Mouse (Mus musculus) heart, embryonic 16.5 days (tissue): ENCODE results near the gene Lsm14b. TPM values are rescaled to one million over a fixed set of nuclear protein-coding genes. Genes with fewer than 3 reads are reported as not detected.

Source experiments
- ATAC-seq: fragments of 200-750 bp; cut with Nextera tagmentation; replicated peaks from 2 replicates; pipeline ENCODE4 v1.8.0; 2017; ENCODE audit warnings: moderate number of reproducible peaks; ENCODE audit not compliant: insufficient read depth, low FRiP score; ENCODE audit errors: extremely low read depth
- H3K27ac ChIP-seq: fragments of 300-500 bp; sonication (generic); 2 replicates; pipeline ENCODE4 v1.5.1; 2014; ENCODE audit warnings: mild to moderate bottlenecking, low read length, control low read depth, moderate library complexity
- H3K27me3 ChIP-seq: fragments of 300-500 bp; sonication (generic); 2 replicates; pipeline ENCODE4 v1.6.1; 2014; ENCODE audit warnings: low read length, mixed read lengths; ENCODE audit not compliant: control insufficient read depth, insufficient read depth
- H3K36me3 ChIP-seq: fragments of 300-500 bp; sonication (generic); 2 replicates; pipeline ENCODE4 v1.6.1; 2014; ENCODE audit not compliant: control insufficient read depth, insufficient read depth
- H3K4me1 ChIP-seq: fragments of 300-500 bp; sonication (generic); 2 replicates; pipeline ENCODE4 v1.6.1; 2014; ENCODE audit warnings: low read length, mixed read lengths; ENCODE audit not compliant: control insufficient read depth, insufficient read depth
- H3K4me2 ChIP-seq: fragments of 300-500 bp; sonication (generic); 2 replicates; pipeline ENCODE4 v1.6.1; 2014; ENCODE audit warnings: low read depth, mild to moderate bottlenecking, control low read depth, low read length
- H3K4me3 ChIP-seq: fragments of 300-500 bp; sonication (generic); 2 replicates; pipeline ENCODE4 v1.5.1; 2014; ENCODE audit warnings: mild to moderate bottlenecking, control low read depth, low read length
- H3K9ac ChIP-seq: fragments of 300-500 bp; sonication (generic); 2 replicates; pipeline ENCODE4 v1.6.1; 2014; ENCODE audit warnings: low read length, control low read depth
- H3K9me3 ChIP-seq: fragments of 300-500 bp; sonication (generic); replicated peaks from 2 replicates; pipeline ENCODE4 v1.6.1; 2016; ENCODE audit warnings: low read length; ENCODE audit not compliant: control insufficient read depth
- WGBS: fragments of 180-500 bp; shearing (Covaris S2); extraction: QIAGEN DNeasy Blood & Tissue Kit; methylation state at CpG from one replicate; pipeline ENCODE4 v1.1.7; 2014; 5-methylcytosine and 5-hydroxymethylcytosine counted together
- polyA plus RNA-seq: library from polyadenylated mRNA; unstranded; fragments of >200 nt; fragmentation: Nextera tagmentation; extraction: Ambion mirVana; gene quantifications from 2 replicates; pipeline ENCODE4 v1.2.1, GENCODE M21; 2015

Gene Lsm14b
- polyA plus RNA-seq, 1 experiment from 2014 or later, result 4.5 TPM

GRCm38 (mm10) chr2:180025135-180025860, 511 bp downstream of the Lsm14b start:
- peaks cover 9% of the 10 kb centered on the region for H3K36me3 ChIP-seq
- no peaks in the 10 kb centered on the region for H3K27me3 ChIP-seq
- H3K9me3 ChIP-seq, result no peaks in the 10 kb centered on the region
- ATAC-seq, result peak; percentile 6; the same call in 1 of the 2 replicates
- under 1% methylated on average over 71 of the region's 84 CpGs for WGBS
- peak overlapping the region; percentile 91 for H3K4me3 ChIP-seq
- H3K4me1 ChIP-seq, result peaks cover 33% of the 10 kb centered on the region
- peak overlapping the region; percentile 92 for H3K27ac ChIP-seq
- peak overlapping the region; percentile 90 for H3K9ac ChIP-seq
- H3K4me2 ChIP-seq, result peak overlapping the region; percentile 92

DNA sequence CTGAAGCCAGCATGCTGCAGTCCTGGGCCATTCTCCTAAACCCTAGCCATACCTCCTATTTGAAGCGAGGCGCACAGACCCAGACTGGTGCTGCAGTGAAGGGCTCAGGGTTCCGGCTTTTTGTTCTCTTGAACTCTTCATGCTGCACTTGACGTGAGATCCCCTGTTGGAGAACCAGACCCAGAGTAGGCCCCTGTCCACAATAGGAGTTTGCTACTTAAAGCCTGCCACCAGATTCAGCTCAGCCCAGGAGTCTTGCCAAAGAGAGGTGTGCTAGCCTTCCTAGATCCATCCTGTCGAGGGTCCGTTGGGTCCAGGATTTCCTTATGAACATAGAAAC, 1.0 kb downstream of the Lsm14b start:
- H3K27ac ChIP-seq, result no peak overlapping the region
- peak overlapping the region; percentile 91 for H3K4me3 ChIP-seq
- peak overlapping the region; percentile 90 for H3K9ac ChIP-seq
- no peak for ATAC-seq
- H3K4me1 ChIP-seq, result peaks cover 33% of the 10 kb centered on the region
- peak overlapping the region; percentile 92 for H3K4me2 ChIP-seq
- no peaks in the 10 kb centered on the region for H3K27me3 ChIP-seq
- H3K36me3 ChIP-seq, result peaks cover 14% of the 10 kb centered on the region
- WGBS, result 13% methylated on average over 6 of the region's 6 CpGs
- no peaks in the 10 kb centered on the region for H3K9me3 ChIP-seq

- Histone ChIP-seq H3K27me3 (no peaks in the 10 kb centered on the region), H3K36me3 (peaks cover 31% of the 10 kb centered on the region), H3K4me2 (peak overlapping the region; percentile 92), H3K4me1 (peaks cover 34% of the 10 kb centered on the region), H3K4me3 (no peak overlapping the region), H3K27ac (no peak overlapping the region), H3K9me3 (no peaks in the 10 kb centered on the region), H3K9ac (no peak overlapping the region)
- WGBS, result 65% methylated on average over 9 of the region's 9 CpGs
- no peak for ATAC-seq
These were observed 3.0 kb downstream of the Lsm14b start for GRCm38 (mm10) chr2:180027768-180028167.

GRCm38 (mm10) chr2:180031270-180031669, 6.5 kb downstream of the Lsm14b start:
- no peak overlapping the region for H3K9ac ChIP-seq
- H3K27ac ChIP-seq, result no peak overlapping the region
- peaks cover 28% of the 10 kb centered on the region for H3K4me1 ChIP-seq
- peaks cover 58% of the 10 kb centered on the region for H3K36me3 ChIP-seq
- no peaks in the 10 kb centered on the region for H3K27me3 ChIP-seq
- no peaks in the 10 kb centered on the region for H3K9me3 ChIP-seq
- H3K4me2 ChIP-seq, result no peak overlapping the region
- 76% methylated on average over 6 of the region's 6 CpGs for WGBS
- no peak for ATAC-seq
- H3K4me3 ChIP-seq, result no peak overlapping the region

GRCm38 (mm10) chr2:180032925-180033324, 8.1 kb downstream of the Lsm14b start:
- WGBS, result 39% methylated on average over 3 of the region's 3 CpGs

GRCm38 (mm10) chr2:180033956-180034355, 9.2 kb downstream of the Lsm14b start:
- H3K9ac ChIP-seq, result no peak overlapping the region
- no peak overlapping the region for H3K4me3 ChIP-seq
- no peak overlapping the region for H3K27ac ChIP-seq
- 49% methylated on average over 3 of the region's 3 CpGs for WGBS
- no peak for ATAC-seq
- no peaks in the 10 kb centered on the region for H3K9me3 ChIP-seq
- H3K4me1 ChIP-seq, result peaks cover 5% of the 10 kb centered on the region; the same call in 1 of the 2 replicates
- peaks cover 77% of the 10 kb centered on the region for H3K36me3 ChIP-seq
- no peak overlapping the region for H3K4me2 ChIP-seq
- no peaks in the 10 kb centered on the region for H3K27me3 ChIP-seq

More at GRCm38 (mm10) chr2:180032925-180033324, 8.1 kb downstream of the Lsm14b start:
- H3K9ac ChIP-seq, result no peak overlapping the region
- H3K4me2 ChIP-seq, result no peak overlapping the region
- H3K9me3 ChIP-seq, result no peaks in the 10 kb centered on the region
- peaks cover 12% of the 10 kb centered on the region for H3K4me1 ChIP-seq
- H3K27me3 ChIP-seq, result no peaks in the 10 kb centered on the region
- no peak overlapping the region for H3K27ac ChIP-seq
- H3K36me3 ChIP-seq, result peaks cover 71% of the 10 kb centered on the region
- no peak for ATAC-seq
- no peak overlapping the region for H3K4me3 ChIP-seq

GRCm38 (mm10) chr2:180034753-180035152, 10.0 kb downstream of the Lsm14b start:
- H3K27me3 ChIP-seq, result no peaks in the 10 kb centered on the region

DNA sequence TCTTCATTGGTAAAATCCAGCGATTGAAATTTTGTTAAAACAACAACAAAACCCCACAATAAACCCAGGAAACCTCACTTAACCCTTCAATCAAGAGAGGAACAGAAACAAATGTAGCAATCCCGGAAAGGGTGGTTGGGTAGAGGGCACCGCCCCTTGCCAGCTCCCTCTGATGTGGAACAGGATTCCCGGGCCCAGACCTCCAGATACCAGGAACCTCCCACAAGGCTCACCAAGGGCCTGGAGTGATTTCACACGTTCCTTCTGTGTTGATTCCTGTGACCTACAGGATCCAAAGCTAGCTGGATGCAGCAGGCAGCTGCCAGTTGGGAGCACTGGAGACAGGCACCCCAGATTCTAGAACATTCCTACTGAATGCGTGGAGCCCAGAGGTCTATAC, 15.6 kb downstream of the Lsm14b start:
- Histone ChIP-seq H3K36me3 (peaks cover 32% of the 10 kb centered on the region), H3K9ac (no peak overlapping the region; the same call in 1 of the 2 replicates)

More at GRCm38 (mm10) chr2:180034753-180035152, 10.0 kb downstream of the Lsm14b start:
- no peak overlapping the region for H3K9ac ChIP-seq
- ATAC-seq, result no peak
- no peak overlapping the region for H3K27ac ChIP-seq
- peaks cover 5% of the 10 kb centered on the region; the same call in 1 of the 2 replicates for H3K4me1 ChIP-seq
- H3K4me2 ChIP-seq, result no peak overlapping the region
- no peaks in the 10 kb centered on the region for H3K9me3 ChIP-seq
- no peak overlapping the region for H3K4me3 ChIP-seq
- peaks cover 74% of the 10 kb centered on the region for H3K36me3 ChIP-seq
- whole genome bisulfite sequencing, result 56% methylated on average over 5 of the region's 5 CpGs

GRCm38 (mm10) chr2:180041577-180042255, 16.9 kb downstream of the Lsm14b start:
- Histone ChIP-seq H3K4me3 (peak overlapping the region; percentile 97), H3K36me3 (peaks cover 21% of the 10 kb centered on the region), H3K27ac (peak overlapping the region; percentile 92), H3K4me2 (peak overlapping the region; percentile 79), H3K4me1 (peaks cover 23% of the 10 kb centered on the region), H3K9ac (peak overlapping the region; percentile 95), H3K9me3 (no peaks in the 10 kb centered on the region), H3K27me3 (no peaks in the 10 kb centered on the region)
- ATAC-seq, result peak; percentile 34
- WGBS, result under 1% methylated on average over 66 of the region's 66 CpGs

More for the DNA sequence above, 15.6 kb downstream of the Lsm14b start:
- no peak overlapping the region for H3K4me3 ChIP-seq
- no peaks in the 10 kb centered on the region for H3K9me3 ChIP-seq
- H3K27ac ChIP-seq, result no peak overlapping the region
- peaks cover 23% of the 10 kb centered on the region for H3K4me1 ChIP-seq
- peak overlapping the region; percentile 23; the same call in 1 of the 2 replicates for H3K4me2 ChIP-seq
- 43% methylated on average over 6 of the region's 6 CpGs for WGBS
- no peaks in the 10 kb centered on the region for H3K27me3 ChIP-seq
- ATAC-seq, result no peak
